Mouse (Mus musculus): ENCODE data around the gene Cdh12. TPM values are rescaled to one million over a fixed set of nuclear protein-coding genes. Genes with fewer than 3 reads are reported as not detected.

Cdh12 gene
- polyA plus RNA-seq, 1 experiment from 2014 or later, result 0.05 TPM

DNA sequence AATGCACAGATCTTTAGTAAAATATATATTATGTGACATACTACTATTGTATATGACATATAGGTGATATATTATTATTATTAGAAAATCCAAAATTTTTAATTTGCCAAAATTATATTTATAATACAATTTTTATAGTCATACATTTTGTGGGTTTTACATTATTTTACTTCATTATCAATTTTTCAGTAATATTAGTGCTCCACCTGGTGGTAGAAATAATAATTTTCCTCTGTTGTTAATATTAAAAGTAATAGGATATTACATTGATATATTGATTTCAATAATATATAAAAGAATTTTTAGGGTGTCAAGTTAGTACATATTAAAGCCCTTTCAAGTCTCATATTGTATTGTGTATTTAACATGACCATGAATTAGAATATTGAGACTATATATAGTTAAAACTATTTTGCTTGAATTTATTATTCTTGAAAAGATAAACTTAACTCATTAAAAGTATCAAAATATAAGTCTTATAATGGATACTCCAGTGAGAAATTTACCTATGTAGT is 1070.3 kb downstream of the Cdh12 start:
- Histone ChIP-seq H3K27me3 (ENCODE audit: control insufficient read depth, insufficient read depth, low read length) (no peaks in the 10 kb centered on the region), H3K4me3 (ENCODE audit: control insufficient read depth in 1 of 2, insufficient read depth in 1 of 2, low read depth in 1 of 2, low read length in 2 of 2) (no peak overlapping the region), H3K9ac (ENCODE audit: low read length) (no peak overlapping the region), H3K36me3 (ENCODE audit: control insufficient read depth, insufficient read depth, low read length) (no peaks in the 10 kb centered on the region), H3K27ac (replicated peaks in 1 of 2; ENCODE audit: control insufficient read depth in 1 of 2, insufficient read depth in 1 of 2, low read depth in 2 of 2, low read length in 2 of 2) (no peak overlapping the region), H3K9me3 (ENCODE audit: control insufficient read depth, low read length) (no peaks in the 10 kb centered on the region), H3K4me1 (ENCODE audit: control insufficient read depth in 2 of 2, insufficient read depth in 2 of 2, low read length in 2 of 2) (no peaks in the 10 kb centered on the region), H3K4me2 (ENCODE audit: low read length) (no peak overlapping the region)
- ATAC-seq (ENCODE audit: insufficient number of reproducible peaks, insufficient read depth, low FRiP score, low read depth), result no peak

DNA sequence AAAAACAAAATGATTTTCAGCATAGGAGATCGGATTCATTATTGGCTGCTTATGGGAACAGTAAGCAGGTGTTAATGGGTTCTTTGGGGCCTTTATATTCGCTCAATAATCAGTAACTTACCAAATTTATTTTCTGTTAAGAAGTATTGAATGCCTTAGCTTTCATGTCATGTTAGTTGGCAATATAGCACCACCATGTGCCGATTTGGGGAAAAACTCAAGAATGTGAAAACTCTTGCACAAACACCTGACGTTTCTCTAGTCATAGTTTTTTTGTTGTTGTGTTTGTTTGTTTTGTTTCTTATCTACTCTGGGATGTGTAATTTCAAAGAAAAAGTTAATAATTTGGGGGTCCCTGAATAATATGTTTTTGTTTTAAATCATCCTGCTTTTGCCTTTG is 1081.7 kb downstream of the Cdh12 start:
- Histone ChIP-seq H3K36me3 (ENCODE audit: control insufficient read depth, insufficient read depth, low read length) (no peaks in the 10 kb centered on the region), H3K9me3 (ENCODE audit: control insufficient read depth, low read length) (no peaks in the 10 kb centered on the region), H3K27me3 (ENCODE audit: control insufficient read depth, insufficient read depth, low read length) (no peaks in the 10 kb centered on the region), H3K4me3 (ENCODE audit: control insufficient read depth in 1 of 2, insufficient read depth in 1 of 2, low read depth in 1 of 2, low read length in 2 of 2) (no peak overlapping the region), H3K4me1 (ENCODE audit: control insufficient read depth in 2 of 2, insufficient read depth in 2 of 2, low read length in 2 of 2) (no peaks in the 10 kb centered on the region), H3K9ac (ENCODE audit: low read length) (no peak overlapping the region), H3K27ac (replicated peaks in 1 of 2; ENCODE audit: control insufficient read depth in 1 of 2, insufficient read depth in 1 of 2, low read depth in 2 of 2, low read length in 2 of 2) (no peak overlapping the region), H3K4me2 (ENCODE audit: low read length) (no peak overlapping the region)
- ATAC-seq (ENCODE audit: insufficient number of reproducible peaks, insufficient read depth, low FRiP score, low read depth), result no peak
- 59% methylated on average over 4 of the region's 4 CpGs for WGBS

DNA sequence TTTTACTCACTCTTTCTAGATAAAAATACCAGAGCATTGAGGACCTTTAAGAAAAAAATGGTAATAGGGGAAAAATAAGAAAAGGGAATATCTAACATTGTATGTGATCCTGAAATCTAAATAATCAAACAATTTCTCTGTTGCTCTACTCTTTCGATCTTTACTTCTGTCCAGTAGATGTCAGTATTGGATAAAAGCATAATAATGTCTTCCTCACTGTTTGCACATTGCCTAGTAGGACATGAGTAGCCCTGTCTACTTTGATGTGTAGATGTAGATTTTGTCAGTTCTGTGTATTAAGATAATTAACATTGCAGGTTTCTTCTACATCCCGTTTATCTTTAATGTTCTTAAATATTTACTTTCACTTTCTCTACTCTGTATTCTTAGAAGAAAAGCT is 1087.8 kb downstream of the Cdh12 start:
- H3K27me3 ChIP-seq (ENCODE audit: control insufficient read depth, insufficient read depth, low read length), result no peaks in the 10 kb centered on the region
- H3K9me3 ChIP-seq (ENCODE audit: control insufficient read depth, low read length), result no peaks in the 10 kb centered on the region
- no peaks in the 10 kb centered on the region for H3K4me1 ChIP-seq (ENCODE audit: control insufficient read depth in 2 of 2, insufficient read depth in 2 of 2, low read length in 2 of 2)
- no peak overlapping the region for H3K9ac ChIP-seq (ENCODE audit: low read length)
- H3K36me3 ChIP-seq (ENCODE audit: control insufficient read depth, insufficient read depth, low read length), result no peaks in the 10 kb centered on the region
- ATAC-seq (ENCODE audit: insufficient number of reproducible peaks, insufficient read depth, low FRiP score, low read depth), result no peak
- H3K27ac ChIP-seq (replicated peaks in 1 of 2; ENCODE audit: control insufficient read depth in 1 of 2, insufficient read depth in 1 of 2, low read depth in 2 of 2, low read length in 2 of 2), result no peak overlapping the region
- no peak overlapping the region for H3K4me3 ChIP-seq (ENCODE audit: control insufficient read depth in 1 of 2, insufficient read depth in 1 of 2, low read depth in 1 of 2, low read length in 2 of 2)
- WGBS, result 58% methylated on average over 2 of the region's 2 CpGs
- no peak overlapping the region for H3K4me2 ChIP-seq (ENCODE audit: low read length)

DNA sequence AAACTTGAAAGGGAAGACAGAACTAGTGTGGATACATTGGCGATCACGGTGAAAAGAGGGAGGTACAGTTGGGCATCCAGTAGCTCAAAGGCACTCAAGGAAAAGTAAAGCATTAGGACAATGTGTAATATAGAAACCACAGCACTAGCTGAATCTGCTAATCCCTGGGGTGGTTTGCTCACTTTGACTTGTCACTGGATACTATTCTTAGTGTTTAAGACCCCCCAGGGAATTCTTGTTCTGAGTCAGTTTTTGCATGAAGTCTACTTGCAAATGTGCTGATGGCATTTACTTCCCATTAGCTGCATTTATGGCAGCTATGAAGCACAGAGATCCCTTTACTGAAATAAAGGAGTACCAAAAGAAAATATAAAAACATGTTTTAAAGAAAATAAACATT is 1095.7 kb downstream of the Cdh12 start:
- H3K27ac ChIP-seq (replicated peaks in 1 of 2; ENCODE audit: control insufficient read depth in 1 of 2, insufficient read depth in 1 of 2, low read depth in 2 of 2, low read length in 2 of 2), result no peak overlapping the region
- no peak overlapping the region for H3K4me2 ChIP-seq (ENCODE audit: low read length)
- no peak overlapping the region for H3K9ac ChIP-seq (ENCODE audit: low read length)
- no peak for ATAC-seq (ENCODE audit: insufficient number of reproducible peaks, insufficient read depth, low FRiP score, low read depth)
- no peaks in the 10 kb centered on the region for H3K4me1 ChIP-seq (ENCODE audit: control insufficient read depth in 2 of 2, insufficient read depth in 2 of 2, low read length in 2 of 2)
- no peaks in the 10 kb centered on the region for H3K9me3 ChIP-seq (ENCODE audit: control insufficient read depth, low read length)
- WGBS, result 87% methylated on average over 2 of the region's 2 CpGs
- no peaks in the 10 kb centered on the region for H3K36me3 ChIP-seq (ENCODE audit: control insufficient read depth, insufficient read depth, low read length)
- no peaks in the 10 kb centered on the region for H3K27me3 ChIP-seq (ENCODE audit: control insufficient read depth, insufficient read depth, low read length)
- no peak overlapping the region for H3K4me3 ChIP-seq (ENCODE audit: control insufficient read depth in 1 of 2, insufficient read depth in 1 of 2, low read depth in 1 of 2, low read length in 2 of 2)

DNA sequence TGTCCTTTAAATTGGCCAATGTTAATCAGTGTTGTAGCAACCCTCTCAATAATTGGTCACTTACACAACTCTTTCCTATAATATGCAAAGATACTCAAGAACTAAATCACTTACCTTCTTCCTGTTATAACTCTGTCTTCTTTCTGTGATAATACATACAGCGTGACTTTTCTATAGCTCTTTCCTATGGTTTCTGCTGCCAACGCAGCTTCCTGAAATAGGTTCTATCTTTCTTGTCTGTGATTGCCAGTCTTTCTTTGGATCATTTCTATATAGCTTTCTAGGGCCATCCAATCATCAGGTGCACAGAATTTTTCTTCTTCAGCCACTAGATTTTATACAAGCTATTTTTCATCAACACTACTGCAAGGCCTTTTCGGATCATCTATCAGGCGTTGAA is 1106.9 kb downstream of the Cdh12 start:
- Histone ChIP-seq H3K4me1 (ENCODE audit: control insufficient read depth in 2 of 2, insufficient read depth in 2 of 2, low read length in 2 of 2) (no peaks in the 10 kb centered on the region), H3K27me3 (ENCODE audit: control insufficient read depth, insufficient read depth, low read length) (no peaks in the 10 kb centered on the region), H3K27ac (replicated peaks in 1 of 2; ENCODE audit: control insufficient read depth in 1 of 2, insufficient read depth in 1 of 2, low read depth in 2 of 2, low read length in 2 of 2) (no peak overlapping the region), H3K4me3 (ENCODE audit: control insufficient read depth in 1 of 2, insufficient read depth in 1 of 2, low read depth in 1 of 2, low read length in 2 of 2) (no peak overlapping the region), H3K4me2 (ENCODE audit: low read length) (no peak overlapping the region), H3K36me3 (ENCODE audit: control insufficient read depth, insufficient read depth, low read length) (no peaks in the 10 kb centered on the region), H3K9ac (ENCODE audit: low read length) (no peak overlapping the region), H3K9me3 (ENCODE audit: control insufficient read depth, low read length) (no peaks in the 10 kb centered on the region)
- WGBS, result 79% methylated on average over 4 of the region's 4 CpGs
- no peak for ATAC-seq (ENCODE audit: insufficient number of reproducible peaks, insufficient read depth, low FRiP score, low read depth)

DNA sequence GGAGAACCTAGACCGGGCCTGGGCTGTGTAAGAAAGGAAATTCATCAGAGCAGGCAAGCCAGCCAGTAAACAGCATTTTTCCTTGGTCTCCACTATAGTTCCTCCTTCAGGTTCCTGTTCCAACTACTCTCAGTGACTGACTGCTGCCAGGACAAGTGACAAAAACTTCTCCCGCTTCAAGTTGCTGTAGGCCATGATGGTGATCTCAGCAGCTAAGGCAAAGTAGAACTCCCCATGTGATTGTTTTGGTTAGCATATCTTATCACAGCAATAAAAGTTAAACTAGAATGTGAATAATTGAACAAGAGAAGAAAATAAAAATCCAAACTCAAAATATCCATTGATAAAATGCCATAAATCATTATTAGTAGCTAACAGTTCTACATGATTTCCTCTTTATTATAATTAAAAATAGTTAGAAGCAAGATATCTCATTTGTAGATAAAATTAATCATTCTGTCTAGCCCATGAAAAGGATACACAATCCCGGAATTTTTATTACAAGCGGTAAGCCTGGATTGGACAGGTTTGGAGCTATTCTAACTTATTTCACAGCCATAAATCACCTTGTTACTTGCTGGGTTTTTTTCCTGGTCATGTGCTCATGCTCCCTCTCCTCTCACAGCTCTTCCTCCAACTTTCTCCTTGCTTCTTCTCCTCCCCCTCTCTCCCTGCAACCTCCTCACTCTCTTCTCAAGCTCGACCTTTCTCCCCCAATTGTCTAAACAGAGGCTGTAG is 1117.4 kb downstream of the Cdh12 start:
- H3K9ac ChIP-seq (ENCODE audit: low read length), result no peak overlapping the region
- no peaks in the 10 kb centered on the region for H3K36me3 ChIP-seq (ENCODE audit: control insufficient read depth, insufficient read depth, low read length)
- 70% methylated on average over 5 of the region's 5 CpGs for WGBS
- no peak overlapping the region for H3K4me3 ChIP-seq (ENCODE audit: control insufficient read depth in 1 of 2, insufficient read depth in 1 of 2, low read depth in 1 of 2, low read length in 2 of 2)
- no peak for ATAC-seq (ENCODE audit: insufficient number of reproducible peaks, insufficient read depth, low FRiP score, low read depth)
- no peak overlapping the region for H3K27ac ChIP-seq (replicated peaks in 1 of 2; ENCODE audit: control insufficient read depth in 1 of 2, insufficient read depth in 1 of 2, low read depth in 2 of 2, low read length in 2 of 2)
- no peak overlapping the region for H3K4me2 ChIP-seq (ENCODE audit: low read length)
- H3K4me1 ChIP-seq (ENCODE audit: control insufficient read depth in 2 of 2, insufficient read depth in 2 of 2, low read length in 2 of 2), result no peaks in the 10 kb centered on the region
- H3K27me3 ChIP-seq (ENCODE audit: control insufficient read depth, insufficient read depth, low read length), result no peaks in the 10 kb centered on the region
- no peaks in the 10 kb centered on the region for H3K9me3 ChIP-seq (ENCODE audit: control insufficient read depth, low read length)

DNA sequence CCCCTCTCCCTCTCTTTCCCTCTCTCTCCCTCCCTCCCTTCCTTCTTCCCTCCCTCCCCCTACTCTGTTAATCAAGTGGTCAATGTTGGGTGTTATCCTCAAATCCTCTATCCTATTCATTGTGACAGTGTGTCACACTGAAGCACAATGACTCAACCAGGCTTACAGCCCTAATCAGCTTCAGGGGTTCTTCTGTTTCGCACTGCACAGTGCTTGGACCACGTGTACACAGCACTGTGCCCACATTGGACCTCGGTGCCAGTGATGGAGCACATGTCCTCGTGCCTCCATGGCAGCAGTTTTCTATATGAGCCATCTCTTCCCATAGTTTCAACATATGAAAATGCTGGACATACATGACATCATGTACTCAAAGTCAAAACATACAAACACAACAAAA is 1155.4 kb downstream of the Cdh12 start:
- H3K4me3 ChIP-seq (ENCODE audit: control insufficient read depth in 1 of 2, insufficient read depth in 1 of 2, low read depth in 1 of 2, low read length in 2 of 2), result no peak overlapping the region
- H3K27me3 ChIP-seq (ENCODE audit: control insufficient read depth, insufficient read depth, low read length), result no peaks in the 10 kb centered on the region
- no peak overlapping the region for H3K9ac ChIP-seq (ENCODE audit: low read length)
- 56% methylated on average over 4 of the region's 4 CpGs for WGBS
- no peaks in the 10 kb centered on the region for H3K4me1 ChIP-seq (ENCODE audit: control insufficient read depth in 2 of 2, insufficient read depth in 2 of 2, low read length in 2 of 2)
- H3K9me3 ChIP-seq (ENCODE audit: control insufficient read depth, low read length), result no peaks in the 10 kb centered on the region
- no peak overlapping the region for H3K27ac ChIP-seq (replicated peaks in 1 of 2; ENCODE audit: control insufficient read depth in 1 of 2, insufficient read depth in 1 of 2, low read depth in 2 of 2, low read length in 2 of 2)
- H3K4me2 ChIP-seq (ENCODE audit: low read length), result no peak overlapping the region
- ATAC-seq (ENCODE audit: insufficient number of reproducible peaks, insufficient read depth, low FRiP score, low read depth), result no peak
- no peaks in the 10 kb centered on the region for H3K36me3 ChIP-seq (ENCODE audit: control insufficient read depth, insufficient read depth, low read length)

All from heart, embryonic 14.5 days (tissue).